Mouse (Mus musculus) layer of hippocampus, adult 18-20 months (tissue): Measurements from ENCODE around the gene Gfod2. TPM values are rescaled to one million over a fixed set of nuclear protein-coding genes. Genes with fewer than 3 reads are reported as not detected.

ENCODE experiments used
- DNase-seq, 2 experiments: peaks; one replicate each; pipeline ENCODE4 v3.0.0; 2022; ENCODE audit warnings: low spot score in 2 of 2
- total RNA-seq, 2 experiments: library from RNA; stranded (reverse); gene quantifications; 2 replicates each; pipeline ENCODE4 v1.2.3; 2021

Gene Gfod2
- total RNA-seq, 2 experiments from 2014 or later, result 19.0 to 23.3 TPM

DNA sequence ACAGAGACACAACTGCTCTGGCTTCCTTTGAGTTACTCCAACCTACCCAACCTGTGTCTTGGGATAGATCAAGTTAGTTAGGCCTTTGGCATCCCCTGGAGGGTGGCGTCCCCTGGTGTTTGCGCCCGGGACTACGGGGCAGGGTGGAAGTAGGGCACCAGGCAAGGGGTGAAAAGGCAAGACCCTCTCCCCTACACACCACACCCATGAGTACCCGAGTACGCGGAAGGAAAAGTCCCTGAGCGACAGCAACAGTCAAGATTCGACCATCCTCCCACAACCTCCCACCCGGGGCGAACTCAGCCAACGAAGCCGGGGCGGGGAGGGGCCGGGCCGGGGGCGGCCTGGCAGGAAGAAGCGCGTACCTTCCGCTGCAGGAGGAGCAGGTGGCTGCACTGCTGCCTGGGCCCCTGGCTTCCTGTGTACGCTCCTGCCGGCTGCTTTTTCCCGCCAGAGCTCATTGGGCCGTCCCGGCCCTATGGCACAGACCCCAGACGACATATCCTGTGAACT is 72.6 kb downstream of the Gfod2 start, which contains the start of gene Carmil2:
Gene Carmil2, plus strand, starts transcription at position 479 of the 513 bp plus-strand sequence.
- DNase-seq, result no peak

DNA sequence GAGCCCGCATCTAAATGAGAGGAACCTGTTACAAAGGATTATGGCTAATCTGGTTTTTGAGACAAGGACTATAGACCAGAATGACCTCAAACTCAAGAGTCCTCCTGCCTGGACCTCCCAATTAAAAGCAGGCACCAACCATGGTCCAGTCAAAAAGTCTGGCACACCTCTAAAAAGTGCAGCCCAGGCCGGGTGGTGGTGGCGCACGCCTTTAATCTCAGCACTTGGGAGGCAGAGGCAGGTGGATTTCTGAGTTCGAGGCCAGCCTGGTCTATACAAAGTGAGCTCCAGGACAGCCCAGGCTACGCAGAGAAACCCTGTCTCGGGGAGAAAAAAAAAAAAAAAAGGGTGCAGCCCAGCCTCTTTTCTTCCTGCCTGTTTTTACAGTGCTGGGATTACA is 73.1 kb downstream of the Gfod2 start:
- DNase-seq, result no peak

DNA sequence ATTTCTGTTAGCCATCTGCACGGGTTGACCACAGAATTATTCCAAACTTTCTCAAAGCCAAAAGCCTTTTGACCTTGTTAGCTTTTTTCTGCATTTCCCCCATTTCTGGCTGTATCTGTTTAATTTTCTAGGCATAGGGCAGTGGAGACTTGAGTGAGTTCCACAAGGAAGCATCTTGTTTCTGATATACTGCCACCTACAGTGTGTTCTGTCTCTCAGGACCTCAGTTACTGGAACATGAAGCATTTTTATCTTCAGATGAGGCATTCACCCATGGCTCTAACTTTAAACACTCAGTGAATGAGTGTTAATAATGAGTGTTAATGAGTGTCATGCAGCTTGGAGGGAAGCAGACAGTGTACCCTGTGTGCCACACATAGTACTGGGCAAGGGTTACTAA is 80.6 kb downstream of the Gfod2 start:
- no peak for DNase-seq

Other genes starting within 250 kb of the Gfod2 start
- not detected for gene Hsd11b2, start 239.9 kb downstream of the Gfod2 start, total RNA-seq
- gene Atp6v0d1, start 192.6 kb downstream of the Gfod2 start, total RNA-seq, result 100 to 1,000 TPM; 280 to 300 TPM
- gene Ripor1, start 153.4 kb downstream of the Gfod2 start, total RNA-seq, result 10 to 100 TPM; 89.8 to 92.1 TPM
- 10 to 100 TPM; 80.7 to 84.5 TPM for gene Ctcf, start 122.1 kb downstream of the Gfod2 start, total RNA-seq
- gene Agrp, start 121.3 kb downstream of the Gfod2 start, total RNA-seq, result not detected
- gene Carmil2, start 72.4 kb downstream of the Gfod2 start, total RNA-seq, result 10 to 100 TPM; 78.4 to 80.3 TPM
- gene Acd, start 57.6 kb downstream of the Gfod2 start, total RNA-seq, result 10 to 100 TPM; 46.1 to 47.4 TPM
- gene Pard6a, start 57.5 kb downstream of the Gfod2 start, total RNA-seq, result 10 to 100 TPM; 34.0 to 34.7 TPM
- under 1 TPM in 1 of 2 experiments, not detected in 1; 0.27 TPM for gene 4933405L10Rik, start 51.0 kb downstream of the Gfod2 start, total RNA-seq
- 1 to 10 TPM; 8.8 to 9.6 TPM for gene Enkd1, start 50.5 kb downstream of the Gfod2 start, total RNA-seq
- 10 to 100 TPM; 24.7 to 25.7 TPM for gene Ranbp10, start 68.7 kb upstream of the Gfod2 start, total RNA-seq
- gene Tsnaxip1, start 69.1 kb upstream of the Gfod2 start, total RNA-seq, result under 1 TPM in 1 of 2 experiments, not detected in 1; 0.25 TPM
- 10 to 100 TPM; 12.6 to 12.9 TPM for gene Cenpt, start 94.6 kb upstream of the Gfod2 start, total RNA-seq
- gene Thap11, start 96.5 kb upstream of the Gfod2 start, total RNA-seq, result 10 to 100 TPM; 43.0 to 46.5 TPM
- 10 to 100 TPM; 29.0 to 41.5 TPM for gene Nutf2, start 101.9 kb upstream of the Gfod2 start, total RNA-seq
- gene Edc4, start 122.2 kb upstream of the Gfod2 start, total RNA-seq, result 10 to 100 TPM; 63.6 to 67.4 TPM
- under 1 TPM; 0.57 to 0.99 TPM for gene Nrn1l, start 134.9 kb upstream of the Gfod2 start, total RNA-seq
- 1 to 10 TPM; 6.5 to 7.3 TPM for gene Pskh1, start 141.8 kb upstream of the Gfod2 start, total RNA-seq
- 1 to 10 TPM; 1.1 to 1.8 TPM for gene Ctrl, start 175.2 kb upstream of the Gfod2 start, total RNA-seq
- gene Psmb10, start 179.8 kb upstream of the Gfod2 start, total RNA-seq, result 10 to 100 TPM; 62.5 to 74.3 TPM
- gene Lcat, start 184.7 kb upstream of the Gfod2 start, total RNA-seq, result 10 to 100 TPM; 31.7 to 38.4 TPM
- 10 to 100 TPM; 18.6 to 20.8 TPM for gene Slc12a4, start 207.4 kb upstream of the Gfod2 start, total RNA-seq
- gene Dpep3, start 220.8 kb upstream of the Gfod2 start, total RNA-seq, result not detected
- gene Dus2, start 232.7 kb upstream of the Gfod2 start, total RNA-seq, result 10 to 100 TPM; 15.6 to 16.2 TPM
- not detected for gene Dpep2nb, start 247.3 kb upstream of the Gfod2 start, total RNA-seq